Mouse (Mus musculus) hindbrain, postnatal 0 days (tissue): ENCODE results near the gene Shprh. TPM values are rescaled to one million over a fixed set of nuclear protein-coding genes. Genes with fewer than 3 reads are reported as not detected.
"Not testable (repeated sequence)": the region's sequence is repeated elsewhere in the genome, so short reads cannot be mapped to it uniquely, and the experiment has no call there.

Source experiments
- ATAC-seq: fragments of 200-750 bp; cut with Nextera tagmentation; 2 replicates; pipeline ENCODE4 v1.8.0; 2017; ENCODE audit warnings: mild to moderate bottlenecking, moderate TSS enrichment, moderate library complexity
- DNase-seq: peaks from one replicate; pipeline ENCODE4 v3.0.0-alpha.2; 2015; ENCODE audit warnings: low spot score
- H3K27ac ChIP-seq: fragments of 300-500 bp; sonication (generic); 2 replicates; pipeline ENCODE4 v1.5.1; 2014; ENCODE audit warnings: mild to moderate bottlenecking
- H3K27me3 ChIP-seq: fragments of 300-500 bp; sonication (generic); 2 replicates; pipeline ENCODE4 v1.6.1; 2014; ENCODE audit warnings: low read length, mixed read lengths; ENCODE audit not compliant: insufficient read depth
- H3K36me3 ChIP-seq: fragments of 300-500 bp; sonication (generic); 2 replicates; pipeline ENCODE4 v1.6.1; 2014; ENCODE audit warnings: low read length, mixed read lengths; ENCODE audit not compliant: insufficient read depth
- H3K4me1 ChIP-seq: fragments of 300-500 bp; sonication (generic); 2 replicates; pipeline ENCODE4 v1.6.1; 2014; ENCODE audit warnings: antibody characterized with exemption, low read length, mixed read lengths; ENCODE audit not compliant: insufficient read depth
- H3K4me2 ChIP-seq: fragments of 300-500 bp; sonication (generic); 2 replicates; pipeline ENCODE4 v1.6.1; 2014; ENCODE audit warnings: low read depth, mild to moderate bottlenecking, low read length, moderate library complexity, mixed read lengths
- H3K4me3 ChIP-seq: fragments of 300-500 bp; sonication (generic); 2 replicates; pipeline ENCODE4 v1.5.1; 2014; ENCODE audit warnings: low read length
- H3K9ac ChIP-seq: fragments of 300-500 bp; sonication (generic); replicated peaks from 2 replicates; pipeline ENCODE4 v1.6.1; 2014; ENCODE audit warnings: mild to moderate bottlenecking, low read length, moderate library complexity, mixed read lengths
- H3K9me3 ChIP-seq: fragments of 300-500 bp; sonication (generic); 2 replicates; pipeline ENCODE4 v1.6.1; 2016; ENCODE audit warnings: low read length, mixed read lengths
- CTCF ChIP-seq: IDR thresholded peaks from 2 replicates; pipeline ENCODE4 v1.5.1; 2016; ENCODE audit warnings: antibody characterized with exemption, control low read depth, low read depth
- WGBS: fragments of 180-500 bp; shearing (Covaris S2); extraction: QIAGEN DNeasy Blood & Tissue Kit; methylation state at CpG from one replicate; pipeline ENCODE4 v1.1.7; 2014; 5-methylcytosine and 5-hydroxymethylcytosine counted together
- polyA plus RNA-seq: library from polyadenylated mRNA; unstranded; fragments of >200 nt; fragmentation: Nextera tagmentation; extraction: Ambion mirVana; gene quantifications from 2 replicates; pipeline ENCODE4 v1.2.1, GENCODE M21; 2015
- total RNA-seq: library from RNA; depleted of rRNA; stranded (reverse); fragments of >200 nt; gene quantifications from 2 replicates; pipeline ENCODE4 v1.2.3, GENCODE M21; 2014

The Shprh gene
- total and polyA plus RNA-seq, 2 experiments from 2014 or later: 16.2 to 20.3 TPM

GRCm38 (mm10) chr10:11198346-11198745 is 49.1 kb downstream of the Shprh start:
- TF ChIP-seq CTCF: no peak
- DNase-seq: no peak
- Histone ChIP-seq H3K4me3 (no peak overlapping the region), H3K4me1 (no peaks in the 10 kb centered on the region), H3K9me3 (no peaks in the 10 kb centered on the region), H3K27ac (no peak overlapping the region), H3K9ac (no peak overlapping the region), H3K4me2 (no peak overlapping the region), H3K27me3 (no peaks in the 10 kb centered on the region), H3K36me3 (peaks cover 30% of the 10 kb centered on the region)
- no peak for ATAC-seq
- WGBS: 98% methylated on average over 2 of the region's 2 CpGs

- Histone ChIP-seq H3K4me2 (no peak overlapping the region), H3K27ac (no peak overlapping the region), H3K9me3 (no peaks in the 10 kb centered on the region), H3K36me3 (peaks cover 21% of the 10 kb centered on the region), H3K9ac (no peak overlapping the region), H3K27me3 (no peaks in the 10 kb centered on the region), H3K4me3 (no peak overlapping the region), H3K4me1 (no peaks in the 10 kb centered on the region)
- TF ChIP-seq CTCF: no peak
- no peak for DNase-seq
- 44% methylated on average over 4 of the region's 4 CpGs for WGBS
- no peak for ATAC-seq
Measured at GRCm38 (mm10) chr10:11199980-11200379, 50.8 kb downstream of the Shprh start.

- H3K4me1 ChIP-seq, H3K9ac ChIP-seq, H3K4me3 ChIP-seq, H3K27me3 ChIP-seq, H3K27ac ChIP-seq, H3K4me2 ChIP-seq, DNase-seq, H3K9me3 ChIP-seq, ATAC-seq: not testable (repeated sequence)
- peaks cover 21% of the 10 kb centered on the region for H3K36me3 ChIP-seq
- WGBS: 77% methylated on average over 2 of the region's 2 CpGs
Measured at GRCm38 (mm10) chr10:11205883-11206282, 56.7 kb downstream of the Shprh start.

GRCm38 (mm10) chr10:11208670-11209069 is 59.4 kb downstream of the Shprh start:
- DNase-seq: no peak
- no peak for TF ChIP-seq CTCF
- H3K27me3 ChIP-seq: no peaks in the 10 kb centered on the region
- H3K4me2 ChIP-seq: no peak overlapping the region
- no peaks in the 10 kb centered on the region for H3K9me3 ChIP-seq
- H3K4me1 ChIP-seq: no peaks in the 10 kb centered on the region
- no peak overlapping the region for H3K4me3 ChIP-seq
- ATAC-seq: no peak
- 97% methylated on average over 1 of the region's 1 CpGs for WGBS
- H3K36me3 ChIP-seq: peaks cover 25% of the 10 kb centered on the region
- no peak overlapping the region for H3K9ac ChIP-seq
- H3K27ac ChIP-seq: no peak overlapping the region

- peak; percentile 25 for DNase-seq
- TF ChIP-seq CTCF: peak; percentile 52
- H3K9me3 ChIP-seq: no peaks in the 10 kb centered on the region
- no peak overlapping the region for H3K4me3 ChIP-seq
- H3K9ac ChIP-seq: no peak overlapping the region
- no peak overlapping the region for H3K4me2 ChIP-seq
- WGBS: 81% methylated on average over 4 of the region's 4 CpGs
- H3K36me3 ChIP-seq: peaks cover 27% of the 10 kb centered on the region
- H3K27ac ChIP-seq: no peak overlapping the region
- no peaks in the 10 kb centered on the region for H3K4me1 ChIP-seq
- ATAC-seq: no peak
- H3K27me3 ChIP-seq: no peaks in the 10 kb centered on the region
Measured at GRCm38 (mm10) chr10:11212003-11212402, 62.8 kb downstream of the Shprh start.

GRCm38 (mm10) chr10:11226442-11226841 is 77.2 kb downstream of the Shprh start:
- Histone ChIP-seq H3K9me3 (no peaks in the 10 kb centered on the region), H3K4me2 (no peak overlapping the region), H3K36me3 (no peaks in the 10 kb centered on the region), H3K27me3 (no peaks in the 10 kb centered on the region), H3K4me3 (no peak overlapping the region), H3K9ac (no peak overlapping the region), H3K4me1 (no peaks in the 10 kb centered on the region), H3K27ac (no peak overlapping the region)
- ATAC-seq (no peak), DNase-seq (no peak)
- TF ChIP-seq CTCF: no peak
- 79% methylated on average over 3 of the region's 3 CpGs for WGBS

- no peak overlapping the region for H3K4me3 ChIP-seq
- H3K27me3 ChIP-seq: no peaks in the 10 kb centered on the region
- 44% methylated on average over 6 of the region's 6 CpGs for WGBS
- H3K27ac ChIP-seq: no peak overlapping the region
- H3K9me3 ChIP-seq: no peaks in the 10 kb centered on the region
- no peak for ATAC-seq
- no peak for DNase-seq
- TF ChIP-seq CTCF: no peak
- H3K4me1 ChIP-seq: no peaks in the 10 kb centered on the region
- no peak overlapping the region for H3K4me2 ChIP-seq
- no peaks in the 10 kb centered on the region for H3K36me3 ChIP-seq
- H3K9ac ChIP-seq: no peak overlapping the region
Measured at GRCm38 (mm10) chr10:11229545-11230178, 80.4 kb downstream of the Shprh start.
